In the genomic region with DNA sequence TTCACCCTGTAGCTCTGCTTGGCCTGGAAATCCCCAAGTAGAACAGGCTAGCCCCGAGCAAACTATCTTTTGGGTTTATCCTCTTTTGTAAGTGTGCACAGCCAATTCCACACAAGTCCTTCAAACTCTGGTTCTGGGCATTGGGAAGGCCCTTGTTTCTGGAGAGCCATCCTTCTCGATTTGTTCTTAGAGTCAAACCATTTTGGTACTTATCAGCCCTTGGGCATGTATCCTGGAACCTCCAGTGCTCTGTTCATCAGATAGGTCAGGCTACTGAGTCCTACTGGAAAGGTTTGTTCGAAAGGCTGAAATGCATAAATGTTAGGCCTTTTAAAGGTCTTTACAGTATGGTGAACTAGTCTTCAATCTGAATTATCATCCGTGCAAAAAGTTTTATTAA, we compare ENCODE assay signal across 9 mouse cellular contexts. TPM values are rescaled to one million over a fixed set of nuclear protein-coding genes. Genes with fewer than 3 reads are reported as not detected.
DNase-seq lines count a peak whose midpoint lies in the region; ATAC-seq and TF ChIP-seq lines count a peak whose summit lies in the region.
"Had no signal": no experiment of that assay in that cellular context is flagged by ENCODE, and none has a peak within 500 bp of the region (broad histone marks: within the 10 kb centered on the region; RNA-seq: fewer than 3 reads in every experiment).

No protein-coding gene starts in this region.

- TF ChIP-seq POLR2A in thymus, adult 2 months (IDR thresholded peaks at IDR 0.05; ENCODE audit: control insufficient read depth, extremely low read depth, insufficient read depth, low read length, poor library complexity) = no peak

- peak; percentile 8 for DNase-seq in fibroblast of lung, adult 2 months (ENCODE audit: low read depth)
- no peak for DNase-seq in spleen, postnatal 14 days (ENCODE audit: low spot score in 2 of 2)
- DNase-seq in thymus, adult 2 months = no peak
- no peak for DNase-seq in gastrocnemius, adult 18-20 months (ENCODE audit: low spot score)

- no peak for TF ChIP-seq CTCF in intestine, postnatal 0 days (IDR thresholded peaks at IDR 0.05; ENCODE audit: low read depth)
- no peak for TF ChIP-seq CTCF in thymus, adult 2 months (IDR thresholded peaks at IDR 0.05; ENCODE audit: borderline replicate concordance, control insufficient read depth, extremely low read depth, insufficient read depth, low read length, poor library complexity)

- WGBS in intestine, postnatal 0 days = 58% methylated on average over 4 of the region's 4 CpGs
- whole genome bisulfite sequencing in neural tube, embryonic 15.5 days = 51% methylated on average over 4 of the region's 4 CpGs
- WGBS in thymus, adult 2 months = 70% methylated on average over 4 of the region's 4 CpGs

- no peaks in the 10 kb centered on the region for H3K36me3 ChIP-seq in megakaryocyte, embryonic 14.5 days (replicated peaks; ENCODE audit: low read length)
- no peaks in the 10 kb centered on the region for H3K36me3 ChIP-seq in intestine, postnatal 0 days (ENCODE audit: control insufficient read depth, insufficient read depth)
- 0 out of 2 replicates have a peak, but pooled peaks cover 5% of the 10 kb centered on the region for H3K36me3 ChIP-seq in neural tube, embryonic 15.5 days
- H3K36me3 ChIP-seq in thymus, adult 2 months (ENCODE audit: control insufficient read depth, insufficient read depth, low read length) = no peaks in the 10 kb centered on the region

- H3K4me1 ChIP-seq in megakaryocyte, embryonic 14.5 days = peaks cover 36% of the 10 kb centered on the region
- H3K4me1 ChIP-seq in intestine, postnatal 0 days (replicated peaks; ENCODE audit: control insufficient read depth, insufficient read depth, low read length) = no peaks in the 10 kb centered on the region
- peaks cover 30% of the 10 kb centered on the region for H3K4me1 ChIP-seq in neural tube, embryonic 15.5 days
- H3K4me1 ChIP-seq in thymus, adult 2 months (replicated peaks; ENCODE audit: control insufficient read depth, insufficient read depth, low read length) = peaks cover 11% of the 10 kb centered on the region

- H3K4me3 ChIP-seq in megakaryocyte, embryonic 14.5 days (replicated peaks) = peak overlapping the region; percentile 95
- peak overlapping the region; percentile 96 for H3K4me3 ChIP-seq in intestine, postnatal 0 days (ENCODE audit: low read depth, low read length)
- H3K4me3 ChIP-seq in neural tube, embryonic 15.5 days (replicated peaks) = peak overlapping the region; percentile 85
- no peak overlapping the region for H3K4me3 ChIP-seq in thymus, adult 2 months (ENCODE audit: control insufficient read depth, insufficient read depth, low read length)

- H3K27ac ChIP-seq in intestine, postnatal 0 days (ENCODE audit: low read depth, low read length) = peak overlapping the region; percentile 91; the same call in 1 of the 2 replicates
- peak overlapping the region; percentile 96; the same call in 1 of the 2 replicates for H3K27ac ChIP-seq in neural tube, embryonic 15.5 days (replicated peaks)
- H3K27ac ChIP-seq in thymus, adult 2 months (ENCODE audit: control insufficient read depth, insufficient read depth, low read length) = no peak overlapping the region

- peak overlapping the region; percentile 76 for H3K4me2 ChIP-seq in intestine, postnatal 0 days (replicated peaks; ENCODE audit: low read depth)
- peak overlapping the region; percentile 72 for H3K4me2 ChIP-seq in neural tube, embryonic 15.5 days

- H3K9me3 ChIP-seq in megakaryocyte, embryonic 14.5 days = peaks cover 7% of the 10 kb centered on the region
- H3K9me3 ChIP-seq in intestine, postnatal 0 days (ENCODE audit: control insufficient read depth) = no peaks in the 10 kb centered on the region
- H3K9me3 ChIP-seq in neural tube, embryonic 15.5 days (replicated peaks) = no peaks in the 10 kb centered on the region

- peak overlapping the region; percentile 98 for H3K9ac ChIP-seq in intestine, postnatal 0 days (ENCODE audit: low read depth, low read length)
- H3K9ac ChIP-seq in neural tube, embryonic 15.5 days (replicated peaks) = peak overlapping the region; percentile 99

- ATAC-seq in megakaryocyte, adult 5-6 weeks (ENCODE audit: poor library complexity, severe bottlenecking) = no peak
- no peak for ATAC-seq in intestine, postnatal 0 days
- no peak for ATAC-seq in neural tube, embryonic 15.5 days (ENCODE audit: low FRiP score)

- H3K27me3 ChIP-seq in megakaryocyte, embryonic 14.5 days (replicated peaks) = peaks cover 11% of the 10 kb centered on the region
- H3K27me3 ChIP-seq in intestine, postnatal 0 days (replicated peaks; ENCODE audit: control insufficient read depth, insufficient read depth, low read length) = no peaks in the 10 kb centered on the region
- no peaks in the 10 kb centered on the region for H3K27me3 ChIP-seq in neural tube, embryonic 15.5 days (replicated peaks)
- no peaks in the 10 kb centered on the region for H3K27me3 ChIP-seq in thymus, adult 2 months (ENCODE audit: control insufficient read depth, insufficient read depth, low read length)

RNA-seq across cellular contexts. Expression of gene Nf1, which starts 0.9 kb away (rescaled TPM):
- polyA plus RNA-seq in megakaryocyte, embryonic 14.5 days (2012; ENCODE audit: insufficient read depth, low replicate concordance) = 4.5 and 6.1 TPM in 2 replicates
- total RNA-seq in megakaryocyte, adult 5-6 weeks (2015) = 16.5 and 18.7 TPM in 2 replicates
- total RNA-seq in megakaryocyte, adult 5-6 weeks (2017) = 9.9 and 15.7 TPM in 2 replicates
- 6.3 and 8.3 TPM in 2 replicates for polyA plus RNA-seq in intestine, postnatal 0 days (2015; fragmentation: Nextera tagmentation; extraction: Ambion mirVana)
- polyA plus RNA-seq in neural tube, embryonic 15.5 days (2015; fragmentation: Nextera tagmentation; extraction: Ambion mirVana) = 5.4 and 5.6 TPM in 2 replicates
- polyA plus RNA-seq in thymus, adult 2 months (2012; rRNA removed) = 6.9 and 8.2 TPM in 2 replicates
- total RNA-seq in gastrocnemius, adult 18-20 months (2021) = 10 to 100 TPM; 13.9 to 18.6 TPM

RNA-seq across cellular contexts. Expression of gene Gm9964, which starts 41.9 kb away (rescaled TPM):
- polyA plus RNA-seq in megakaryocyte, embryonic 14.5 days (2012; ENCODE audit: insufficient read depth, low replicate concordance) = not detected in 2 replicates
- total RNA-seq in megakaryocyte, adult 5-6 weeks (2015) = not detected in 2 replicates
- not detected in 2 replicates for total RNA-seq in megakaryocyte, adult 5-6 weeks (2017)
- not detected in 2 replicates for polyA plus RNA-seq in intestine, postnatal 0 days (2015; fragmentation: Nextera tagmentation; extraction: Ambion mirVana)
- not detected in 2 replicates for polyA plus RNA-seq in neural tube, embryonic 15.5 days (2015; fragmentation: Nextera tagmentation; extraction: Ambion mirVana)
- not detected in 2 replicates for polyA plus RNA-seq in thymus, adult 2 months (2012; rRNA removed)
- not detected for total RNA-seq in gastrocnemius, adult 18-20 months (2021)
- polyA plus RNA-seq: small intestine, adult 2 months had no signal
